Mouse (Mus musculus) C2C12 (cell line): ENCODE results near the gene Prdm1.

Experiments
- CTCF ChIP-seq: IDR thresholded peaks from one replicate; pipeline ENCODE4 v1.5.1; 2011; ENCODE audit not compliant: control insufficient read depth, insufficient read depth, insufficient read length
- MYOG ChIP-seq: IDR thresholded peaks from one replicate; pipeline ENCODE4 v1.6.1; 2011; ENCODE audit not compliant: control insufficient read depth, insufficient read length; ENCODE audit errors: extremely low read depth

- TF ChIP-seq CTCF (no peak), MYOG (no peak)
Observed at GRCm38 (mm10) chr10:44401600-44401999, 126.7 kb downstream of the Prdm1 start.
